Mouse (Mus musculus) hindbrain, embryonic 12.5 days (tissue): ENCODE data around the gene Prtg. TPM values are rescaled to one million over a fixed set of nuclear protein-coding genes. Genes with fewer than 3 reads are reported as not detected.

Experiments used
- ATAC-seq: fragments of 200-750 bp; cut with Nextera tagmentation; 2 replicates; pipeline ENCODE4 v1.8.0; 2017; ENCODE audit warnings: moderate TSS enrichment; ENCODE audit not compliant: low FRiP score
- H3K27ac ChIP-seq: fragments of 300-500 bp; sonication (generic); 2 replicates; pipeline ENCODE4 v1.5.1; 2016; ENCODE audit warnings: mild to moderate bottlenecking
- H3K27me3 ChIP-seq: fragments of 300-500 bp; sonication (generic); 2 replicates; pipeline ENCODE4 v1.6.1; 2016; ENCODE audit warnings: mild to moderate bottlenecking
- H3K36me3 ChIP-seq: fragments of 300-500 bp; sonication (generic); 2 replicates; pipeline ENCODE4 v1.6.1; 2016; ENCODE audit warnings: mild to moderate bottlenecking
- H3K4me1 ChIP-seq: fragments of 300-500 bp; sonication (generic); 2 replicates; pipeline ENCODE4 v1.6.1; 2016
- H3K4me2 ChIP-seq: fragments of 300-500 bp; sonication (generic); replicated peaks from 2 replicates; pipeline ENCODE4 v1.6.1; 2016; ENCODE audit warnings: mild to moderate bottlenecking
- H3K4me3 ChIP-seq: fragments of 300-500 bp; sonication (generic); 2 replicates; pipeline ENCODE4 v1.5.1; 2016; ENCODE audit warnings: mild to moderate bottlenecking
- H3K9ac ChIP-seq: fragments of 300-500 bp; sonication (generic); 2 replicates; pipeline ENCODE4 v1.6.1; 2016; ENCODE audit warnings: mild to moderate bottlenecking, moderate library complexity
- H3K9me3 ChIP-seq: fragments of 300-500 bp; sonication (generic); replicated peaks from 2 replicates; pipeline ENCODE4 v1.6.1; 2016; ENCODE audit warnings: mild to moderate bottlenecking
- WGBS: fragments of 180-500 bp; shearing (Covaris S2); methylation state at CpG from one replicate; pipeline ENCODE4 v1.1.7; 2016; 5-methylcytosine and 5-hydroxymethylcytosine counted together
- polyA plus RNA-seq: library from polyadenylated mRNA; unstranded; fragments of >200 nt; fragmentation: Nextera tagmentation; extraction: Ambion mirVana; gene quantifications from 2 replicates; pipeline ENCODE4 v1.2.1, GENCODE M21; 2016

The Prtg gene
- polyA plus RNA-seq, 1 experiment from 2014 or later, result 2.2 TPM

- peaks cover 24% of the 10 kb centered on the region for H3K4me1 ChIP-seq
- no peak overlapping the region for H3K4me2 ChIP-seq
- no peak overlapping the region for H3K4me3 ChIP-seq
- H3K9me3 ChIP-seq, result no peaks in the 10 kb centered on the region
- no peak overlapping the region for H3K9ac ChIP-seq
- 30% methylated on average over 7 of the region's 7 CpGs for WGBS
- H3K27me3 ChIP-seq, result no peaks in the 10 kb centered on the region
- H3K36me3 ChIP-seq, result no peaks in the 10 kb centered on the region
- ATAC-seq, result no peak
- H3K27ac ChIP-seq, result no peak overlapping the region
These were observed 5.4 kb downstream of the Prtg start for GRCm38 (mm10) chr9:72812091-72812490.

- WGBS, result 8% methylated on average over 18 of the region's 18 CpGs
- no peak overlapping the region for H3K9ac ChIP-seq
These were observed 6.2 kb downstream of the Prtg start for GRCm38 (mm10) chr9:72812594-72813570.

GRCm38 (mm10) chr9:72825511-72825910 is 18.8 kb downstream of the Prtg start:
- Histone ChIP-seq H3K27ac (peak overlapping the region; percentile 7; the same call in 1 of the 2 replicates), H3K9me3 (no peaks in the 10 kb centered on the region), H3K27me3 (no peaks in the 10 kb centered on the region), H3K4me1 (peaks cover 32% of the 10 kb centered on the region), H3K9ac (no peak overlapping the region), H3K36me3 (no peaks in the 10 kb centered on the region), H3K4me2 (no peak overlapping the region), H3K4me3 (no peak overlapping the region)
- WGBS, result 12% methylated on average over 4 of the region's 4 CpGs
- ATAC-seq, result no peak

More at GRCm38 (mm10) chr9:72812594-72813570, 6.2 kb downstream of the Prtg start:
- H3K9me3 ChIP-seq, result no peaks in the 10 kb centered on the region
- H3K4me2 ChIP-seq, result peak overlapping the region; percentile 40
- no peak for ATAC-seq
- H3K27ac ChIP-seq, result no peak overlapping the region
- no peaks in the 10 kb centered on the region for H3K36me3 ChIP-seq
- H3K4me3 ChIP-seq, result no peak overlapping the region
- peaks cover 24% of the 10 kb centered on the region for H3K4me1 ChIP-seq
- H3K27me3 ChIP-seq, result no peaks in the 10 kb centered on the region

- H3K4me1 ChIP-seq, result peaks cover 32% of the 10 kb centered on the region
- H3K36me3 ChIP-seq, result no peaks in the 10 kb centered on the region
- 10% methylated on average over 3 of the region's 3 CpGs for WGBS
- no peak overlapping the region for H3K9ac ChIP-seq
- H3K9me3 ChIP-seq, result no peaks in the 10 kb centered on the region
- no peaks in the 10 kb centered on the region for H3K27me3 ChIP-seq
- H3K4me2 ChIP-seq, result no peak overlapping the region
- no peak overlapping the region for H3K4me3 ChIP-seq
- ATAC-seq, result no peak
- no peak overlapping the region for H3K27ac ChIP-seq
These were observed 19.3 kb downstream of the Prtg start for GRCm38 (mm10) chr9:72825976-72826375.

DNA sequence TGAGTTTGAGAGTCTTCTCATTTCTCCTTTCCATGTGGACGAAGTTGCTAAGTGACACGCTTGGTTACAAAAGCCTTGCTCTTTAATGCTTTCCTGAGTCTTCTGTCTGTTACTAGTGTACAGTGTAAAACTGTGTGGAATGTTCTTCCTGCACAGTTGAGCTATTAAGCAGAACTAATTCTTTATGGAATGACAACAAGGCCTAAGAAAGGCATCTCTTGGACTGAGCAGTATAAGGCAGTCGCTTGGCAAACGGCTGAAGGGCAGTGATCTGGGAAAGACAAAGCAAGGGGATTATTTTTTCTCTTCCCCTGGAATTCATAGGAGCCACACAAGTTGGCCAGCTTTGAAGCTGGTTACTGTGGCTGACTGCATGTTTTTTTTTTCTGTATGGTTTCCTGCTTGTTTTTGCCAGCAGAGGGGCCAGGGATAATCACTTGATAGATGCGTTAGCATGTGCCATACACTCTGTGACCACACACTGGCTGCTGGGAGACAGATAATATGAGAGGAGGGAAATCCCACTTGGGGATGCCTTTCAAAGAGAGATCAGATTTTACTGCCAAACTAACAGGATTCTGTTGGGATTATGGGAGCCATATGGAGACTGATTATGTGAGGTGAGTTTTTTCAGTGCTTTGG is 22.1 kb downstream of the Prtg start:
- Histone ChIP-seq H3K4me3 (no peak overlapping the region), H3K9ac (no peak overlapping the region), H3K36me3 (no peaks in the 10 kb centered on the region), H3K9me3 (no peaks in the 10 kb centered on the region), H3K4me1 (peaks cover 38% of the 10 kb centered on the region), H3K27me3 (no peaks in the 10 kb centered on the region), H3K27ac (peak overlapping the region; percentile 30; the same call in 1 of the 2 replicates), H3K4me2 (no peak overlapping the region; the same call in 1 of the 2 replicates)
- peak; percentile 50; the same call in 1 of the 2 replicates for ATAC-seq
- WGBS, result 33% methylated on average over 5 of the region's 5 CpGs

GRCm38 (mm10) chr9:72833992-72834696 is 27.5 kb downstream of the Prtg start:
- H3K36me3 ChIP-seq, result no peaks in the 10 kb centered on the region
- peaks cover 38% of the 10 kb centered on the region for H3K4me1 ChIP-seq
- no peaks in the 10 kb centered on the region for H3K9me3 ChIP-seq
- peak; percentile 68 for ATAC-seq
- peak overlapping the region; percentile 57 for H3K27ac ChIP-seq
- WGBS, result 18% methylated on average over 10 of the region's 10 CpGs
- H3K4me3 ChIP-seq, result no peak overlapping the region
- H3K27me3 ChIP-seq, result no peaks in the 10 kb centered on the region
- H3K9ac ChIP-seq, result no peak overlapping the region
- H3K4me2 ChIP-seq, result 0 out of 2 replicates have a peak overlapping the region, but pooled peaks have one; percentile 19

DNA sequence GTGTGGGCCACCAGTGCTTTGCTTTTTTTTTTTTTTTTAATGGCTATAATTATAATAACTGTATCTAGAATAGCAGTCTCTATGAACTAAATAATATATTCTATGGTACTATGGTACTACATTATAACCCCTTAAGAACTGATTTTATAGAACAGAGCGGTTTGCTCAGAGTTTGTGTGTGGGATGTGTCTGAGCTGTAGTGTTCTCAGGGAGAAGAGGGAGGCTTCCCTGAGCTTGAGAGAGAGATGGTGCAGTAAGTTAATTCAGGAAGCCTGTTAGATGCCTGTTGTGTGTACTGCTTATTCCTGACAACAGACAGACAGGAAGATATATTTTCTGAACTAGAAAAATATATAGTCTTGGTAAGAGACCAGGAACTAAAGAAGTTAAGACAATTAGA is 28.3 kb downstream of the Prtg start:
- no peak for ATAC-seq
- WGBS, result 90% methylated on average over 1 of the region's 1 CpGs
- Histone ChIP-seq H3K9me3 (no peaks in the 10 kb centered on the region), H3K4me2 (no peak overlapping the region), H3K27ac (no peak overlapping the region), H3K4me3 (no peak overlapping the region), H3K9ac (no peak overlapping the region), H3K36me3 (no peaks in the 10 kb centered on the region), H3K27me3 (no peaks in the 10 kb centered on the region), H3K4me1 (peaks cover 32% of the 10 kb centered on the region)

GRCm38 (mm10) chr9:72836708-72837495 is 30.2 kb downstream of the Prtg start:
- peaks cover 32% of the 10 kb centered on the region for H3K4me1 ChIP-seq
- H3K9ac ChIP-seq, result no peak overlapping the region
- WGBS, result 63% methylated on average over 11 of the region's 11 CpGs
- no peak overlapping the region for H3K4me3 ChIP-seq
- no peak overlapping the region for H3K4me2 ChIP-seq
- no peaks in the 10 kb centered on the region for H3K36me3 ChIP-seq
- H3K27me3 ChIP-seq, result no peaks in the 10 kb centered on the region
- no peak for ATAC-seq
- peak overlapping the region; percentile 32; the same call in 1 of the 2 replicates for H3K27ac ChIP-seq
- no peaks in the 10 kb centered on the region for H3K9me3 ChIP-seq

DNA sequence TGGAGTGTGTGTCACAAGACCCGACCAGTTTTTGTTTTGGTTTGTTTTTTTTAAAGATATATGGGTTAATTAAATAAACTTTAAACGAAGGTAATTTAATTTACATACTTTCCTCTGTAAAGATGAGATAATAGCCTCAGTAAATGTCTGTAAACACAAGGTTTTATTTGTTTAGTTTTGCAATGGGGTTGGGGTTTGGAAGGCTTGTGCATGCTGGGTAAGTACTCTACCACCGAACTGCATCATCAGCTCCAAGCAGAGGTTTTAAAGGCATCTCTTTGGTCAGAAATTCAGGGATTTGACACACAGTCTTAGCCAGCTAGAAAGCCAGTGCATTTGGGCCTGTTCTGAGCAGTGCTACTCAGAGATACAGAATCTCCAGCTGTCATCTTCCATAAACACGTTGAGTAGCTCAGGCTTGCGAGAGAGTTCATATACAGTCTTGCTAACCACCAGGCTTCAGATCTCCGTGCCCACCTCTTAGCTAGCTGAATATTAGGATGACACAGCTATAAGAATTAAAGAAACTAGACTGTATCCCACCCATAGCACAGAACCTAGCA is 31.0 kb downstream of the Prtg start:
- no peak overlapping the region for H3K4me3 ChIP-seq
- no peak for ATAC-seq
- 79% methylated on average over 6 of the region's 6 CpGs for WGBS
- peaks cover 32% of the 10 kb centered on the region for H3K4me1 ChIP-seq
- H3K9ac ChIP-seq, result no peak overlapping the region
- H3K4me2 ChIP-seq, result no peak overlapping the region
- no peaks in the 10 kb centered on the region for H3K9me3 ChIP-seq
- H3K36me3 ChIP-seq, result no peaks in the 10 kb centered on the region
- no peak overlapping the region for H3K27ac ChIP-seq
- no peaks in the 10 kb centered on the region for H3K27me3 ChIP-seq

- Histone ChIP-seq H3K4me2 (no peak overlapping the region), H3K27ac (no peak overlapping the region), H3K36me3 (no peaks in the 10 kb centered on the region), H3K27me3 (no peaks in the 10 kb centered on the region), H3K4me1 (peaks cover 30% of the 10 kb centered on the region), H3K4me3 (no peak overlapping the region), H3K9me3 (no peaks in the 10 kb centered on the region), H3K9ac (no peak overlapping the region)
- ATAC-seq, result no peak
- 89% methylated on average over 3 of the region's 3 CpGs for WGBS
These were observed 31.6 kb downstream of the Prtg start for GRCm38 (mm10) chr9:72838256-72838655.

GRCm38 (mm10) chr9:72839346-72839990 is 32.8 kb downstream of the Prtg start:
- 79% methylated on average over 15 of the region's 15 CpGs for WGBS
- Histone ChIP-seq H3K36me3 (peaks cover 3% of the 10 kb centered on the region; the same call in 1 of the 2 replicates), H3K4me3 (no peak overlapping the region)

More at GRCm38 (mm10) chr9:72839346-72839990, 32.8 kb downstream of the Prtg start:
- H3K4me2 ChIP-seq, result no peak overlapping the region
- no peak overlapping the region for H3K9ac ChIP-seq
- no peaks in the 10 kb centered on the region for H3K27me3 ChIP-seq
- H3K27ac ChIP-seq, result no peak overlapping the region
- peaks cover 19% of the 10 kb centered on the region for H3K4me1 ChIP-seq
- no peak for ATAC-seq
- no peaks in the 10 kb centered on the region for H3K9me3 ChIP-seq
